Mouse (Mus musculus) neural tube, postnatal 0 days (tissue): ENCODE results near the gene Reg4. TPM values are rescaled to one million over a fixed set of nuclear protein-coding genes. Genes with fewer than 3 reads are reported as not detected.

Source experiments
- polyA plus RNA-seq: library from polyadenylated mRNA; unstranded; fragments of >200 nt; fragmentation: Nextera tagmentation; extraction: Ambion mirVana; gene quantifications from 2 replicates; pipeline ENCODE4 v1.2.1, GENCODE M21; 2015

The Reg4 gene
- not detected in 2 replicates for polyA plus RNA-seq

GRCm38 (mm10) chr3:98221856-98222255 is at the start of gene Reg4:
Gene Reg4, plus strand, starts transcription at chr3:98222156.

GRCm38 (mm10) chr3:98280204-98280932 is 58.4 kb downstream of the Reg4 start, which contains the start of gene Hmgcs2:
Gene Hmgcs2, plus strand, starts transcription at chr3:98280435.

Other genes with a start within 250 kb of the Reg4 start
- 9.1 and 9.4 TPM in 2 replicates for gene Notch2, start 208.6 kb upstream of the Reg4 start, polyA plus RNA-seq
- not detected in 2 replicates for gene Adam30, start 61.5 kb upstream of the Reg4 start, polyA plus RNA-seq
- 33.8 and 37.1 TPM in 2 replicates for gene Hmgcs2, start 58.3 kb downstream of the Reg4 start, polyA plus RNA-seq
- gene Phgdh, start 117.8 kb downstream of the Reg4 start, polyA plus RNA-seq: 246 and 274 TPM in 2 replicates
- gene Zfp697, start 160.3 kb downstream of the Reg4 start, polyA plus RNA-seq: 17.8 and 19.0 TPM in 2 replicates
- gene Gm4450, start 235.0 kb downstream of the Reg4 start, polyA plus RNA-seq: not detected in 2 replicates